Mouse (Mus musculus) liver, postnatal 0 days (tissue): ENCODE data around the gene Smim11.

Experiments used
- CTCF ChIP-seq: sonication (generic); IDR thresholded peaks from 2 replicates; pipeline ENCODE4 v1.5.1; 2016; ENCODE audit warnings: antibody characterized with exemption, low read depth
- EP300 ChIP-seq: IDR thresholded peaks from 2 replicates; pipeline ENCODE4 v1.6.1; 2016; ENCODE audit warnings: antibody characterized with exemption, low read depth, mild to moderate bottlenecking

- TF ChIP-seq CTCF = no peak
- TF ChIP-seq EP300 = no peak
These were observed 18.4 kb upstream of the Smim11 start for GRCm38 (mm10) chr16:92282671-92283070.
